Mouse (Mus musculus): ENCODE measurements around the gene Sema4c.

GRCm38 (mm10) chr1:36540132-36540531 is 18.0 kb downstream of the Sema4c start:
- TF ChIP-seq GATA1 (IDR thresholded peaks at IDR 0.05; ENCODE audit: borderline replicate concordance, low read length) (no peak), FLI1 (IDR thresholded peaks at IDR 0.05; ENCODE audit: low read length) (no peak)
